Mouse (Mus musculus) MEL (cell line): ENCODE measurements around the gene Chrm3.

ENCODE experiments used
- MAFK ChIP-seq: IDR thresholded peaks from 2 replicates; pipeline ENCODE4 v1.6.1; 2011; ENCODE audit warnings: low read depth, mild to moderate bottlenecking, low read length, improper control_type of control experiment, borderline replicate concordance
- POLR2A ChIP-seq, 2 experiments: IDR thresholded peaks; 2 replicates each; pipeline ENCODE4 v1.6.1; 2011 to 2012; ENCODE audit warnings: low read length in 2 of 2, mild to moderate bottlenecking in 2 of 2, control low read depth in 1 of 2, improper control_type of control experiment in 1 of 2, low read depth in 1 of 2, moderate library complexity in 1 of 2; ENCODE audit not compliant: control insufficient read depth in 1 of 2, insufficient read depth in 1 of 2, poor library complexity in 1 of 2

GRCm38 (mm10) chr13:10236279-10236678, 124.4 kb downstream of the Chrm3 start:
- TF ChIP-seq POLR2A (IDR thresholded peaks at IDR 0.05; ENCODE audit: control insufficient read depth in 1 of 2, insufficient read depth in 1 of 2, low read depth in 1 of 2, low read length in 2 of 2, poor library complexity in 1 of 2) (no peak), MAFK (no peak)
